8 mouse cellular contexts compared by ENCODE assay signal in the genomic region with DNA sequence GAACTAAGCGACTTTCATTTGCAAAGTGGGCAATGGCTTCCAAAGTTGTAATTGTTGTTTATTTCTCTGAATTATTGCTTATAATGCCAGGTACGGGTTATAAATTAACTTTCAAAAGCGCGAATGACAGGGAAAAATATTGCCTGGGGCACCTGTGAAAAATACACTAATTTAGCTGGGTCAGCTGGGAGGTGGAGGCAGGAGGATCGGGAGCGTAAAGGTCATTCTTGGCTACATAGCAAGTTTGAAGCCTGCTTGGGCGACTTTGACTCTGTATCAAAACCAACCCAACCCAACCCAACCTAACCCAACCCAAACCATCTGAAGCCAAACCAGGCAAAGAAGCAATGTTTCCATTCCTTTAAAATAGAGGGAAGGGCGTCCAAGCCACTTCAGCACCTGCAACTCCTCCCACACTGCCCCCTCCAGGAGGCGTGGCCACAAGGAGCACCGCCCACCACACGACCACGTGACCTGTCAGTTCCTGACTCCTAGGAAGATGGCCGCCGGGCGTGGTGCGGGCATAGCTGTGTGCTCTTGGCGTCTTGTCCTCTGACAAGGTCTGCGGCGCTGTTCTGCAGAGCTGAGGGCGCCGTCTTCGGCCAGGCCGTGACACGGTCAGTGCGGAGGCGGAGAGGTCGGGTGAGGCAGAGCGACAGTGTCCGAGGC. TPM values are rescaled to one million over a fixed set of nuclear protein-coding genes. Genes with fewer than 3 reads are reported as not detected.
DNase-seq lines count a peak whose midpoint lies in the region; ATAC-seq and TF ChIP-seq lines count a peak whose summit lies in the region.

Kidins220 (plus strand) TSS at position 480 of the 669 bp plus-strand sequence.

- WGBS in heart, embryonic 12.5 days = 14% methylated on average over 29 of the region's 29 CpGs
- WGBS in kidney, postnatal 0 days = 14% methylated on average over 29 of the region's 29 CpGs
- 14% methylated on average over 28 of the region's 29 CpGs for WGBS in liver, embryonic 11.5 days
- 14% methylated on average over 28 of the region's 29 CpGs for WGBS in stomach, embryonic 14.5 days

- peak; percentile 96 for DNase-seq in brain, embryonic 14.5 days (ENCODE audit: low read depth)
- DNase-seq in kidney, postnatal 0 days (ENCODE audit: low spot score) = peak; percentile 96
- DNase-seq in liver, embryonic 11.5 days (ENCODE audit: low spot score) = peak; percentile 95
- peak; percentile 96 for DNase-seq in naive thymus-derived CD4-positive, alpha-beta T cell, adult 2 months (ENCODE audit: low read depth)

- peak; percentile 80; the same call in 1 of the 2 replicates for TF ChIP-seq POLR2A in brain, embryonic 14.5 days (IDR thresholded peaks at IDR 0.05; ENCODE audit: borderline replicate concordance, extremely low read depth, insufficient read depth, insufficient read length, poor library complexity, severe bottlenecking)

- H3K79me3 ChIP-seq in C2C12 (ENCODE audit: low read depth) = peaks cover 11% of the 10 kb centered on the region

- peak within 1 kb of the TSS; percentile 86 for H3K9ac ChIP-seq in heart, embryonic 12.5 days
- H3K9ac ChIP-seq in kidney, postnatal 0 days (ENCODE audit: low read depth, low read length) = peak within 1 kb of the TSS; percentile 74
- peak within 1 kb of the TSS; percentile 63 for H3K9ac ChIP-seq in liver, embryonic 11.5 days (ENCODE audit: low read depth, low read length)
- peak within 1 kb of the TSS; percentile 57 for H3K9ac ChIP-seq in stomach, embryonic 14.5 days (replicated peaks; ENCODE audit: low read depth, low read length)

- H3K36me3 ChIP-seq in C2C12 (ENCODE audit: control insufficient read depth, insufficient read depth) = no peaks in the 10 kb centered on the region
- H3K36me3 ChIP-seq in erythroblast, embryonic 14.5 days (ENCODE audit: control insufficient read depth) = peaks cover 8% of the 10 kb centered on the region
- peaks cover 13% of the 10 kb centered on the region for H3K36me3 ChIP-seq in heart, embryonic 12.5 days
- no peaks in the 10 kb centered on the region for H3K36me3 ChIP-seq in kidney, postnatal 0 days (ENCODE audit: insufficient read depth, low read length)
- no peaks in the 10 kb centered on the region for H3K36me3 ChIP-seq in liver, embryonic 11.5 days (ENCODE audit: control insufficient read depth, insufficient read depth, low read length)
- 0 out of 2 replicates have a peak, but pooled peaks cover 6% of the 10 kb centered on the region for H3K36me3 ChIP-seq in stomach, embryonic 14.5 days (ENCODE audit: control insufficient read depth, insufficient read depth, low read length)

- ATAC-seq in heart, embryonic 12.5 days (ENCODE audit: insufficient number of reproducible peaks, low FRiP score) = peak; percentile 94
- ATAC-seq in kidney, postnatal 0 days (replicated peaks; ENCODE audit: low FRiP score, low read depth) = peak; percentile 90
- ATAC-seq in liver, embryonic 11.5 days (replicated peaks; ENCODE audit: low FRiP score) = peak; percentile 88
- peak; percentile 92 for ATAC-seq in stomach, embryonic 14.5 days (ENCODE audit: insufficient number of reproducible peaks, insufficient read depth, low FRiP score, low read depth)

- H3K4me2 ChIP-seq in heart, embryonic 12.5 days = peak within 1 kb of the TSS; percentile 66
- peak within 1 kb of the TSS; percentile 62 for H3K4me2 ChIP-seq in kidney, postnatal 0 days (ENCODE audit: low read length)
- H3K4me2 ChIP-seq in liver, embryonic 11.5 days = peak within 1 kb of the TSS; percentile 75
- peak within 1 kb of the TSS; percentile 49 for H3K4me2 ChIP-seq in stomach, embryonic 14.5 days (replicated peaks; ENCODE audit: low read depth, low read length)

- no peaks in the 10 kb centered on the region for H3K27me3 ChIP-seq in C2C12 (ENCODE audit: control insufficient read depth, insufficient read depth, insufficient read length)
- H3K27me3 ChIP-seq in erythroblast, embryonic 14.5 days (ENCODE audit: control insufficient read depth) = peaks cover 9% of the 10 kb centered on the region
- no peaks in the 10 kb centered on the region for H3K27me3 ChIP-seq in heart, embryonic 12.5 days (replicated peaks)
- no peaks in the 10 kb centered on the region for H3K27me3 ChIP-seq in kidney, postnatal 0 days (ENCODE audit: insufficient read depth, low read length)
- H3K27me3 ChIP-seq in liver, embryonic 11.5 days (replicated peaks; ENCODE audit: control insufficient read depth, insufficient read depth, low read length) = no peaks in the 10 kb centered on the region
- no peaks in the 10 kb centered on the region for H3K27me3 ChIP-seq in stomach, embryonic 14.5 days (ENCODE audit: control insufficient read depth, insufficient read depth, low read length)

- H3K79me2 ChIP-seq in C2C12 (ENCODE audit: control insufficient read depth, insufficient read depth) = peaks cover 26% of the 10 kb centered on the region

- peaks cover 2% of the 10 kb centered on the region; the same call in 1 of the 2 replicates for H3K9me3 ChIP-seq in erythroblast, embryonic 14.5 days (ENCODE audit: control insufficient read depth, low read length)
- no peaks in the 10 kb centered on the region for H3K9me3 ChIP-seq in heart, embryonic 12.5 days (replicated peaks)
- H3K9me3 ChIP-seq in kidney, postnatal 0 days (replicated peaks; ENCODE audit: low read length) = no peaks in the 10 kb centered on the region
- H3K9me3 ChIP-seq in liver, embryonic 11.5 days (ENCODE audit: control insufficient read depth, low read length) = no peaks in the 10 kb centered on the region
- no peaks in the 10 kb centered on the region for H3K9me3 ChIP-seq in stomach, embryonic 14.5 days (ENCODE audit: control insufficient read depth, low read depth, low read length)

- H3K4me3 ChIP-seq in C2C12 (ENCODE audit: insufficient read depth, poor library complexity, severe bottlenecking) = peak within 1 kb of the TSS; percentile 75
- H3K4me3 ChIP-seq in erythroblast, embryonic 14.5 days (replicated peaks) = peak within 1 kb of the TSS; percentile 94
- peak within 1 kb of the TSS; percentile 88 for H3K4me3 ChIP-seq in heart, embryonic 12.5 days
- H3K4me3 ChIP-seq in kidney, postnatal 0 days (replicated peaks; ENCODE audit: low read depth, low read length) = peak within 1 kb of the TSS; percentile 90
- H3K4me3 ChIP-seq in liver, embryonic 11.5 days (ENCODE audit: low read depth, low read length) = peak within 1 kb of the TSS; percentile 86
- H3K4me3 ChIP-seq in stomach, embryonic 14.5 days (ENCODE audit: low read depth, low read length) = peak within 1 kb of the TSS; percentile 78

- H3K4me1 ChIP-seq in erythroblast, embryonic 14.5 days (ENCODE audit: control insufficient read depth) = peaks cover 24% of the 10 kb centered on the region
- peaks cover 46% of the 10 kb centered on the region for H3K4me1 ChIP-seq in heart, embryonic 12.5 days (replicated peaks)
- H3K4me1 ChIP-seq in kidney, postnatal 0 days (replicated peaks; ENCODE audit: insufficient read depth, low read length) = no peaks in the 10 kb centered on the region
- H3K4me1 ChIP-seq in liver, embryonic 11.5 days (replicated peaks; ENCODE audit: control insufficient read depth, insufficient read depth, low read length) = peaks cover 21% of the 10 kb centered on the region
- no peaks in the 10 kb centered on the region for H3K4me1 ChIP-seq in stomach, embryonic 14.5 days (ENCODE audit: control insufficient read depth, insufficient read depth, low read length)

- peak within 1 kb of the TSS; percentile 96 for H3K27ac ChIP-seq in heart, embryonic 12.5 days (ENCODE audit: poor library complexity, severe bottlenecking)
- H3K27ac ChIP-seq in kidney, postnatal 0 days = peak within 1 kb of the TSS; percentile 91
- H3K27ac ChIP-seq in liver, embryonic 11.5 days (ENCODE audit: low read depth, low read length) = peak within 1 kb of the TSS; percentile 58
- H3K27ac ChIP-seq in stomach, embryonic 14.5 days (ENCODE audit: low read length) = peak within 1 kb of the TSS; percentile 85

- H3ac ChIP-seq in C2C12 (ENCODE audit: control insufficient read depth, insufficient read length, low read depth) = peak within 1 kb of the TSS; percentile 64

- no peak for TF ChIP-seq CTCF in C2C12 (IDR thresholded peaks at IDR 0.05; ENCODE audit: control insufficient read depth, insufficient read depth, insufficient read length)
- no peak for TF ChIP-seq CTCF in brain, embryonic 14.5 days (IDR thresholded peaks at IDR 0.05; ENCODE audit: borderline replicate concordance, extremely low read depth, insufficient read depth, insufficient read length)
- TF ChIP-seq CTCF in kidney, postnatal 0 days (IDR thresholded peaks at IDR 0.05; ENCODE audit: low read depth) = peak; percentile 48

TF ChIP-seq in C2C12, 6 proteins besides CTCF, POLR2A, EP300 and RAD21:
- TF ChIP-seq USF1 (IDR thresholded peaks at IDR 0.05; ENCODE audit: low read depth) (peak; percentile 97), MAX (IDR thresholded peaks at IDR 0.05) (peak; percentile 88), CEBPB (IDR thresholded peaks at IDR 0.05; ENCODE audit: low read depth) (no peak)

RNA-seq across cellular contexts. Expression of gene Kidins220, which starts in this region (rescaled TPM):
- polyA plus RNA-seq in C2C12 (2012; fragmentation: generic; extraction: Trizol) = 8.9 TPM
- 205 and 265 TPM in 2 replicates for polyA plus RNA-seq in brain, embryonic 14.5 days (2012; rRNA removed)
- polyA plus RNA-seq in erythroblast, embryonic 14.5 days (2012) = 0.32 and 0.50 TPM in 2 replicates
- polyA plus RNA-seq in heart, embryonic 12.5 days (2016; fragmentation: Nextera tagmentation; extraction: Ambion mirVana) = 46.1 and 46.7 TPM in 2 replicates
- polyA plus RNA-seq in kidney, postnatal 0 days (2015; fragmentation: Nextera tagmentation; extraction: Ambion mirVana) = 25.1 and 25.8 TPM in 2 replicates
- polyA plus RNA-seq in liver, embryonic 11.5 days (2014; fragmentation: Nextera tagmentation; extraction: Ambion mirVana) = 22.8 and 23.7 TPM in 2 replicates
- 38.2 and 41.5 TPM in 2 replicates for polyA plus RNA-seq in stomach, embryonic 14.5 days (2014; fragmentation: Nextera tagmentation; extraction: Ambion mirVana)

Comparison
In these comparisons a context has a peak if more than half of its experiments do, and no peak if none do; other contexts are left out.
1. Peak in every context shown above with its lines: DNase-seq, ATAC-seq, H3K4me3 ChIP-seq and H3K27ac ChIP-seq.